Mouse (Mus musculus) splenic B cell, adult 2 months (primary cell): ENCODE measurements around the gene Chdh.

Experiments
- DNase-seq: peaks from one replicate; pipeline ENCODE4 v3.0.0-alpha.2; 2011; ENCODE audit warnings: low read depth, low spot score
- H3K27me3 ChIP-seq: 2 replicates; pipeline ENCODE4 v1.6.1; 2012; ENCODE audit warnings: mild to moderate bottlenecking, low read length, moderate library complexity, mixed read lengths; ENCODE audit not compliant: control insufficient read depth, poor library complexity, insufficient read depth, severe bottlenecking
- H3K36me3 ChIP-seq: 2 replicates; pipeline ENCODE4 v1.6.1; 2012; ENCODE audit warnings: mild to moderate bottlenecking, low read length, moderate library complexity, mixed read lengths; ENCODE audit not compliant: control insufficient read depth, poor library complexity, insufficient read depth, severe bottlenecking

The Chdh gene

GRCm38 (mm10) chr14:30064864-30065263 lies 56.0 kb downstream of the Chdh start:
- no peaks in the 10 kb centered on the region for H3K27me3 ChIP-seq
- no peaks in the 10 kb centered on the region for H3K36me3 ChIP-seq
- DNase-seq = no peak

GRCm38 (mm10) chr14:30066752-30067151 lies 57.9 kb downstream of the Chdh start:
- DNase-seq = no peak
- H3K36me3 ChIP-seq = no peaks in the 10 kb centered on the region

DNA sequence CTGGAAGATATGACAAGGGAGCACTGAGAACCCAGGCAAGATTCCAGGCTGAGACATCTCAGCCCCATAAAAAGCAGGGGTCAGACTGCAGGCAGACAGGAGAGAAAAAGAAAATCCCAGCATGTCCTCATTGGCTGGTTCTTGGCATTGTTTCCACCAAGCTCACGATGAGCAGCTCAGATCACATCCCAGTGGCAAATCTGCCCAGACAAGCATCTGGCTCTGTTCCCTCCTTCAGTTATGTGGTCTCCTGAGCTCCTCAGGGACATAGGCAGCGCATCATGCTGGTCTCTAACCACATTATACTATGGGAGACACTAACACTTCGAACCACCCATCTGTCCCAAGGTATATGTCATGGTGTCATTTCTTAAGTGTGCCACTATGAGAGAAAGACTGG lies 59.7 kb downstream of the Chdh start:
- DNase-seq = no peak
- no peaks in the 10 kb centered on the region for H3K27me3 ChIP-seq

More at GRCm38 (mm10) chr14:30066752-30067151, 57.9 kb downstream of the Chdh start:
- no peaks in the 10 kb centered on the region for H3K27me3 ChIP-seq

DNA sequence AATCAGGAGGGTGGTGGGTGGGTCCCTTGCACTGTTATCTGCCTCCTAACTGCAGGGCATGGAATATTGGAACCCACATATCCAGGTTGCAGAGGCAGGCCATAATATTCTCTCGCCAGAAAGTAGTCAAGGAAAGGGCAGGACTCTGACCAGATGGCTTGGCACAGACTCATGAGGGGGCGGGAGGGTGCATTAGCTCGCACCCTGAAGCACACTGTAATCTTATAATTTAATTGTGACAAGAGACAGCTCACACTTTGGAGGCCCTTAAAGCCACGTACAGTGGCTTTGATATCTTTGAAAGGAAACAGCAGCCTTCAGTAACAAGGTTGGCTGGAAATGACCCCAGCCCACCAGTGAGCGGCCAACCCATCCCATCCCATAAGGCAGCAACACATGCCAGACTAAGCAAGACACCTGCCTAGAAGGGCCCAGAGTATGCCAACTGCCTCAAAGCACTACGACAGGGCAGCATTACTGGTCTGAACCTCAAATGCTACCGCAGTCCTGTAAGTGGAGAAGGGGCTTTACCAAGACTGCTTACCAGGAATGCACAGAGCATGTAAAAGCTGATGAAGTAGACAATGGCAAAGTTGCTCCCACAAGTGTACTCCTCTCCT lies 66.6 kb downstream of the Chdh start:
- no peaks in the 10 kb centered on the region for H3K36me3 ChIP-seq
- H3K27me3 ChIP-seq = no peaks in the 10 kb centered on the region
- DNase-seq = no peak

More for the DNA sequence above, 59.7 kb downstream of the Chdh start:
- H3K36me3 ChIP-seq = no peaks in the 10 kb centered on the region

- Histone ChIP-seq H3K36me3 (no peaks in the 10 kb centered on the region), H3K27me3 (no peaks in the 10 kb centered on the region)
- DNase-seq = no peak
Measured at GRCm38 (mm10) chr14:30078115-30078808, 69.4 kb downstream of the Chdh start.

DNA sequence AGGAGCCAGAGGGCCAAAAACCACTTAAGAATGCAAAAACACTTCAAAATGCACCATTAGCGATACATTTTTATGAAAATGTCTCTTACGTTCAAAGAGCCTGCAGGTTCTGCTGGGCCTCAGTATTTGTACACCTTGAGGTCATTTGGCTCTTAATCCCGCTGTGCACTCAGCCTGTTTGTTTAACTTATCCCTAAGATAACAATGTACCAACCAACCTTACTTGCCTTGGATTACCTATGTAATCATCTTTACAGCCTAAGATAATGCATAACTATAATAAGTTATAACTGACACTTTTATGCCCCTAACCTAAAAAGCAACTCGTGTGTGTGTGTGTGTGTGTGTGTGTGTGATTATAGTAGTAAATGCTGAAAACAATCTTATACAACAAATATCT lies 70.9 kb downstream of the Chdh start:
- no peaks in the 10 kb centered on the region for H3K27me3 ChIP-seq
- no peak for DNase-seq
- no peaks in the 10 kb centered on the region for H3K36me3 ChIP-seq
